ENCODE assay signal across 8 mouse cellular contexts in genomic region chr6:83135571-83136161, GRCm38 (mm10). TPM values are rescaled to one million over a fixed set of nuclear protein-coding genes. Genes with fewer than 3 reads are reported as not detected.
A peak's percentile ranks its signal among the peaks of the same experiment; 100 is the strongest.
DNase-seq lines count a peak whose midpoint lies in the region; ATAC-seq and TF ChIP-seq lines count a peak whose summit lies in the region.

No protein-coding gene starts in this region.

- 5% methylated on average over 36 of the region's 37 CpGs for WGBS in intestine, postnatal 0 days
- WGBS in liver, embryonic 16.5 days (ENCODE audit: insufficient replicate concordance): 24% methylated on average over 37 of the region's 37 CpGs
- WGBS in small intestine, adult 2 months: 3% methylated on average over 37 of the region's 37 CpGs

- H3K27me3 ChIP-seq in testis, adult 2 months (ENCODE audit: control insufficient read depth, insufficient read depth, low read length): no peaks in the 10 kb centered on the region
- no peaks in the 10 kb centered on the region for H3K27me3 ChIP-seq in intestine, postnatal 0 days (replicated peaks; ENCODE audit: control insufficient read depth, insufficient read depth, low read length)
- peaks cover 29% of the 10 kb centered on the region for H3K27me3 ChIP-seq in liver, embryonic 16.5 days (ENCODE audit: control insufficient read depth, insufficient read depth, low read depth, low read length)
- H3K27me3 ChIP-seq in small intestine, adult 2 months (ENCODE audit: control insufficient read depth, insufficient read depth, low read length): no peaks in the 10 kb centered on the region

- no peak for DNase-seq in testis, postnatal 14 days (ENCODE audit: low spot score)
- peak; percentile 66 for DNase-seq in gastrocnemius, postnatal 10 days
- no peak for DNase-seq in layer of hippocampus, adult 9-10 months (ENCODE audit: low spot score)
- no peak for DNase-seq in right cerebral cortex, postnatal 10 days (ENCODE audit: low spot score in 2 of 2)

- H3K4me3 ChIP-seq in testis, adult 2 months (ENCODE audit: control insufficient read depth, low read depth, low read length): peak overlapping the region; percentile 2
- H3K4me3 ChIP-seq in intestine, postnatal 0 days (ENCODE audit: low read depth, low read length): peak overlapping the region; percentile 59
- peak overlapping the region; percentile 58 for H3K4me3 ChIP-seq in liver, embryonic 16.5 days (ENCODE audit: low read depth, low read length)
- H3K4me3 ChIP-seq in small intestine, adult 2 months (ENCODE audit: low read depth, low read length): peak overlapping the region; percentile 83

- peak overlapping the region; percentile 79 for H3K9ac ChIP-seq in intestine, postnatal 0 days (ENCODE audit: low read depth, low read length)
- peak overlapping the region; percentile 43 for H3K9ac ChIP-seq in liver, embryonic 16.5 days (ENCODE audit: low read depth, low read length)

- H3K4me2 ChIP-seq in intestine, postnatal 0 days (replicated peaks; ENCODE audit: low read depth): peak overlapping the region; percentile 87
- H3K4me2 ChIP-seq in liver, embryonic 16.5 days (ENCODE audit: low read depth, low read length): peak overlapping the region; percentile 47

- no peak overlapping the region for H3K27ac ChIP-seq in testis, adult 2 months (ENCODE audit: control insufficient read depth, insufficient read depth, low read depth, low read length)
- H3K27ac ChIP-seq in intestine, postnatal 0 days (ENCODE audit: low read depth, low read length): peak overlapping the region; percentile 95
- H3K27ac ChIP-seq in liver, embryonic 16.5 days (ENCODE audit: low read length): 0 out of 2 replicates have a peak overlapping the region, but pooled peaks have one; percentile 12
- H3K27ac ChIP-seq in small intestine, adult 2 months (ENCODE audit: insufficient read depth, low read depth, low read length): peak overlapping the region; percentile 93

- H3K4me1 ChIP-seq in testis, adult 2 months (ENCODE audit: control insufficient read depth, insufficient read depth, low read length): peaks cover 29% of the 10 kb centered on the region
- peaks cover 15% of the 10 kb centered on the region for H3K4me1 ChIP-seq in intestine, postnatal 0 days (replicated peaks; ENCODE audit: control insufficient read depth, insufficient read depth, low read length)
- H3K4me1 ChIP-seq in liver, embryonic 16.5 days (ENCODE audit: control insufficient read depth, low read depth, low read length): peaks cover 30% of the 10 kb centered on the region
- H3K4me1 ChIP-seq in small intestine, adult 2 months (ENCODE audit: control insufficient read depth, insufficient read depth, insufficient read length, low read length): peaks cover 27% of the 10 kb centered on the region

- TF ChIP-seq POLR2A in testis, adult 2 months (IDR thresholded peaks at IDR 0.05; ENCODE audit: control insufficient read depth, low read depth, low read length): no peak
- peak; percentile 39 for TF ChIP-seq POLR2A in small intestine, adult 2 months (IDR thresholded peaks at IDR 0.05; ENCODE audit: low read depth, low read length)

- no peak for ATAC-seq in intestine, postnatal 0 days
- ATAC-seq in liver, embryonic 16.5 days (ENCODE audit: low read depth): no peak

- TF ChIP-seq CTCF in testis, adult 2 months (IDR thresholded peaks at IDR 0.05; ENCODE audit: control insufficient read depth, insufficient read depth, insufficient replicate concordance, low read depth, low read length): no peak
- no peak for TF ChIP-seq CTCF in intestine, postnatal 0 days (IDR thresholded peaks at IDR 0.05; ENCODE audit: low read depth)
- no peak for TF ChIP-seq CTCF in small intestine, adult 2 months (IDR thresholded peaks at IDR 0.05; ENCODE audit: extremely low read depth, insufficient read length, insufficient replicate concordance, low read depth, low read length)

- H3K9me3 ChIP-seq in intestine, postnatal 0 days (ENCODE audit: control insufficient read depth): no peaks in the 10 kb centered on the region
- H3K9me3 ChIP-seq in liver, embryonic 16.5 days (replicated peaks; ENCODE audit: control insufficient read depth, low read length): no peaks in the 10 kb centered on the region

- H3K36me3 ChIP-seq in testis, adult 2 months (ENCODE audit: control insufficient read depth, insufficient read depth, low read length): no peaks in the 10 kb centered on the region
- no peaks in the 10 kb centered on the region for H3K36me3 ChIP-seq in intestine, postnatal 0 days (ENCODE audit: control insufficient read depth, insufficient read depth)
- no peaks in the 10 kb centered on the region for H3K36me3 ChIP-seq in liver, embryonic 16.5 days (ENCODE audit: control insufficient read depth, insufficient read depth)
- peaks cover 6% of the 10 kb centered on the region; the same call in 1 of the 2 replicates for H3K36me3 ChIP-seq in small intestine, adult 2 months (ENCODE audit: control insufficient read depth, insufficient read depth, low read length)

RNA-seq across cellular contexts. Expression of gene Rtkn, which starts 0.4 kb away (rescaled TPM):
- 13.2 and 19.2 TPM in 2 replicates for polyA plus RNA-seq in testis, adult 2 months (2012; rRNA removed)
- 10 to 100 TPM; 22.3 to 24.5 TPM for total RNA-seq in gastrocnemius, postnatal 10 days (2021)
- polyA plus RNA-seq in intestine, postnatal 0 days (2015; fragmentation: Nextera tagmentation; extraction: Ambion mirVana): 19.7 and 21.1 TPM in 2 replicates
- 16.1 and 16.4 TPM in 2 replicates for polyA plus RNA-seq in liver, embryonic 16.5 days (2015; fragmentation: Nextera tagmentation; extraction: Ambion mirVana)
- polyA plus RNA-seq in small intestine, adult 2 months (2012; rRNA removed): 47.3 and 179 TPM in 2 replicates

RNA-seq across cellular contexts. Expression of gene Ino80b, which starts 10.4 kb away (rescaled TPM):
- 35.0 and 50.6 TPM in 2 replicates for polyA plus RNA-seq in testis, adult 2 months (2012; rRNA removed)
- 10 to 100 TPM; 13.1 to 15.2 TPM for total RNA-seq in gastrocnemius, postnatal 10 days (2021)
- polyA plus RNA-seq in intestine, postnatal 0 days (2015; fragmentation: Nextera tagmentation; extraction: Ambion mirVana): 6.0 and 8.5 TPM in 2 replicates
- polyA plus RNA-seq in liver, embryonic 16.5 days (2015; fragmentation: Nextera tagmentation; extraction: Ambion mirVana): 4.1 and 5.2 TPM in 2 replicates
- polyA plus RNA-seq in small intestine, adult 2 months (2012; rRNA removed): 30.3 and 70.3 TPM in 2 replicates

RNA-seq across cellular contexts. Expression of gene Wbp1, which starts 14.3 kb away (rescaled TPM):
- 53.0 and 63.3 TPM in 2 replicates for polyA plus RNA-seq in testis, adult 2 months (2012; rRNA removed)
- total RNA-seq in gastrocnemius, postnatal 10 days (2021): 10 to 100 TPM; 48.0 to 52.3 TPM
- polyA plus RNA-seq in intestine, postnatal 0 days (2015; fragmentation: Nextera tagmentation; extraction: Ambion mirVana): 69.1 and 72.7 TPM in 2 replicates
- 27.2 and 28.3 TPM in 2 replicates for polyA plus RNA-seq in liver, embryonic 16.5 days (2015; fragmentation: Nextera tagmentation; extraction: Ambion mirVana)
- 91.6 and 183 TPM in 2 replicates for polyA plus RNA-seq in small intestine, adult 2 months (2012; rRNA removed)

RNA-seq across cellular contexts. Expression of gene Mogs, which starts 20.4 kb away (rescaled TPM):
- 20.7 and 20.9 TPM in 2 replicates for polyA plus RNA-seq in testis, adult 2 months (2012; rRNA removed)
- 10 to 100 TPM; 11.0 to 15.7 TPM for total RNA-seq in gastrocnemius, postnatal 10 days (2021)
- 18.4 and 20.9 TPM in 2 replicates for polyA plus RNA-seq in intestine, postnatal 0 days (2015; fragmentation: Nextera tagmentation; extraction: Ambion mirVana)
- polyA plus RNA-seq in liver, embryonic 16.5 days (2015; fragmentation: Nextera tagmentation; extraction: Ambion mirVana): 4.5 and 6.8 TPM in 2 replicates
- 34.2 and 45.6 TPM in 2 replicates for polyA plus RNA-seq in small intestine, adult 2 months (2012; rRNA removed)

RNA-seq across cellular contexts. Expression of gene Wdr54, which starts 20.5 kb away (rescaled TPM):
- polyA plus RNA-seq in testis, adult 2 months (2012; rRNA removed): 129 and 133 TPM in 2 replicates
- 1 to 10 TPM in 1 of 2 experiments, under 1 TPM in 1; 0.43 to 1.4 TPM for total RNA-seq in gastrocnemius, postnatal 10 days (2021)
- 1.0 and 1.2 TPM in 2 replicates for polyA plus RNA-seq in intestine, postnatal 0 days (2015; fragmentation: Nextera tagmentation; extraction: Ambion mirVana)
- 0.39 and 0.85 TPM in 2 replicates for polyA plus RNA-seq in liver, embryonic 16.5 days (2015; fragmentation: Nextera tagmentation; extraction: Ambion mirVana)
- polyA plus RNA-seq in small intestine, adult 2 months (2012; rRNA removed): 0.90 and 1.3 TPM in 2 replicates

Comparison
In these comparisons a context has a peak if more than half of its experiments do, and no peak if none do; other contexts are left out.
1. H3K4me3 ChIP-seq: peak in every context shown above with its lines; median percentile 83 in small intestine, adult 2 months; 59 in intestine, postnatal 0 days; 58 in liver, embryonic 16.5 days; 2 in testis, adult 2 months.